Mouse (Mus musculus): ENCODE data around the gene Wdr38.

GRCm38 (mm10) chr2:39007865-39008264, 10.6 kb downstream of the Wdr38 start:
- peak; percentile 68 for TF ChIP-seq HCFC1 (IDR thresholded peaks at IDR 0.05; ENCODE audit: borderline replicate concordance, insufficient read depth, low read length)
- TF ChIP-seq MAFK (IDR thresholded peaks at IDR 0.05; ENCODE audit: insufficient read depth, low read depth, low read length): no peak
- TF ChIP-seq ZC3H11A (IDR thresholded peaks at IDR 0.05; ENCODE audit: borderline replicate concordance, low read depth, low read length): no peak
- no peak for TF ChIP-seq CHD2 (IDR thresholded peaks at IDR 0.05; ENCODE audit: low read depth, low read length)
- TF ChIP-seq ZNF384 (IDR thresholded peaks at IDR 0.05; ENCODE audit: low read depth, low read length): no peak
